Mouse (Mus musculus) induced T-regulatory cell, adult 2 months (primary cell): ENCODE measurements around the gene H1foo.

Source experiments
- DNase-seq: peaks from one replicate; pipeline ENCODE4 v3.0.0-alpha.2; 2012; ENCODE audit warnings: low read depth

The H1foo gene

DNA sequence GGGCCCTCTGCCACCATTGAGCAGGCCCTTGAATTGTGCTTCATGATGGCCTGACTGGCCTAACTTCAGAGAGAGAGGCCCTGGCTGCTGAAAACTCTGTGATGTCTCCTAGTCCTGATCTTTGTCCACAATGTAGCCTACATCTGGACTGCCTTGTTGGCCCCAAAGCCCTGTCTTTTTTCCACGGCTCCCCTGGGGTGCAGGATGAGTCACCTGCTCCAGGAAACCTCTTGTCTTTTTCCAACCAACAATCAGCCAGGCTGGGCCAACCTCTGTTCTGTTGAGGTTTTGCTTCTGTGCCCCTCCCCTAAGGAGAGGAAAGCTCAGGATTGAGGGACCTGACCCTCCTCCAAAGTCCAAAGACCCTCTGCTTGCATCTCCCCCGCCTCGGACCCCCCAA lies 17.0 kb downstream of the H1foo start:
- no peak for DNase-seq

DNA sequence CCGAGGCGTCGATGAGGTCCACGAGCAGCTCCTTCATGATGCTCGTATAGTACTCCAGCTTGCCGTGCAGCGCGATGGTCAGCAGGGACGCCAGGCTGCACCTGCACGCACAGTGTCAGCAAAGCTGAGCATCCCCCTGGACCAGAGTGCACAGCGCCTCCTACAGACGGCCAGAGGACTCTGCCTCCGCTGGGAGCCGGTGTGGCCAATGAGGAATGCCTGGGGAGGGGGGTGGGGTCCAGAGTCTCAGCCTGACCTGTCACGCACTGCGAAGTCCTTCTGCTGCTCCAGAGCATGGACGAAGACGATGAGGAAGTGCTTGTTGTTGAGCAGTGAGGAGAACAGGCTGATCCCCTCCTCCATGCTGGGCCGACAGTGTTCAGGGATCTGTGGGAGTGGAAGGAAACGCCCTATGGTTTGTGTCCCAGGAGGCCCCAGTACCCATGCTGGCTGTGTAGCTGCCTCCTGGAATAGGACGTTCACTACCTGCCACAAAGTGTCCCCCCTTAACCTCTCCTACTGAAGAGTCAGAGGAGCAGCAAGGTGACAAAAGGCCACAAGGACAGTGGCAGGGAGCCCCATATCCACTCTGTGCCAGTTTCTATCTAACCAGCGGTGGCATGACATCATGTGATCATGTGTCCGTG lies 17.8 kb downstream of the H1foo start:
- no peak for DNase-seq

DNA sequence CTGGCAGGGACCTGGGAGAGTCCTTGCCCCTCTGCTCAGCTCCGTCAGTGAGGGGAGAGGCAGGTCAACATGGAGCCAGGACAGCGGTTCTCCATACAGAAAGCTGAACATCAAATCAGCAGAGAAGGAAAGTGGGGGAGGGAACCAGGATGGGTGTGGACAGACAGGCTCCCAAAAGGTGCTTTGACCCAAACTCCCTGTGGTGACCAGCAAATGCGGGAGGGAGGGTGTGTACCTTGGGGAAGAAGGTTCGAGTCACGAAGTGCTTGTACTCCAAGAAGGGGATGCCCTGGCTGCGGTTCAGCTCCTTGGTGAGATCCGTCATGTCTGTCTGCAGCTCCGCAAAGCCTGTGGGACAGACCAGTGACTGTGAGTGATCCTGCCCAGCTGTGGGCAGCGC lies 18.9 kb downstream of the H1foo start:
- no peak for DNase-seq

DNA sequence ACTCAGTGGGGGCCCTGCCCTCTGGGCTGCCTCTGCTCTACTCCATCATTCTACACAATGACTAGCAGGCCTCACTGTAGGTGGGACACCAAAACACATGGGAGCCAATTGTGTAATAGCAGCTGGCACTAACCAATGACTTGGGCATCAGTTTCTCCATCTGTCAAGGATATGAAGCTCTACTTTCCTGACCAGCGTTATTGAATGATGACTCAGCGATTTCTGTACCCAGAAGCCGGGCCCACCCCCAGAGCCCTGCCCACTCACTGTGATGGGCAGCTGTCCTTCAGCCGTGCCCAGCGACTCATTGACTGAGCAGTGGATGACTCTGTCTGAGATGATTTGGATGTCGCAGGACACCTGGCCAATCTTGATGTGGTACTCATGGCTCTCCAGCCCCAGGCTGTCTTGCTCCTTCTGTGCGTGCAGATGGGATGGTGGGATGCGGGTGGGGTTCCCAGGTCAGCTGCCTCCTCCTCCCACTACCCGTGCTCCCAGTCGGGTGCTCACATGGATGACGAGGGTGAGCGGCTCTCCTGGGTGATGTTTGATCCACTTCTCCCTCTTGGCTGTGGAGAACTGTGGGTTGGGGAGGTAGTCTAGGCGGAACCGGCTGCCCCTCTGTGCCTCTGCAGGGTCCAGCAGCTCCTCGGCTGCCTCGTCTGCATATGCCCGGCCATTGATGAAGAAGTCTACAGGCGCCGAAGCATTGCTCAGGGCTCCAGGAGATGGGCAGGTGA lies 21.7 kb downstream of the H1foo start:
- no peak for DNase-seq

DNA sequence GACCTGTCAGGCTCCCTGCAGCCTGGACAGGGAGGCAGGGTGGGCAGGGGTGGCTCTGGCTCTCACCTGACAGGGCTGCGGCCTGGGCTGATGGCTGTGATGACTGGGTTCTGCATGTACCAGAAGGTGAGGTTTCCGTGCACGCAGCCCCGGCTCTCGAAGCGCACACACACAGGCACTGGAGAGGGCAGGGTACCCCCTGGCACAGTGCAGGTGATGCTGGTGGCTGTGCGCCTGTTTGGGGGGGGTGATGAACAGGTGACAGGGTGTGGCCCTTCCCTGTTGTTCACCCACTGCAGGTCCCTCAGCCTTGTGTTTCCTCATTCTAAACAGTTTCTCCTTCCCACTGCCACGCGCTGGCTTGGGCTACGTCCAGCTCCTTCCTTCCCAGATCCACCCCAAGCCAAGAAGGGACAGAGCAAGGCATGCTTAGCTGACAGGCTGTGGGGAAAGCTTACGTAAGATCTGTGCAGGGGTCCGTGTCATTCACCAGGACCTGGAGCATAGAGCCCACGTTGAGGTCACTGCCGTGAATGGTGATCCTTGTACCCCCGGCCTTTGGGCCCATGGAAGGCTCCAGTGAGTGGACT lies 22.6 kb downstream of the H1foo start:
- DNase-seq, result no peak

DNA sequence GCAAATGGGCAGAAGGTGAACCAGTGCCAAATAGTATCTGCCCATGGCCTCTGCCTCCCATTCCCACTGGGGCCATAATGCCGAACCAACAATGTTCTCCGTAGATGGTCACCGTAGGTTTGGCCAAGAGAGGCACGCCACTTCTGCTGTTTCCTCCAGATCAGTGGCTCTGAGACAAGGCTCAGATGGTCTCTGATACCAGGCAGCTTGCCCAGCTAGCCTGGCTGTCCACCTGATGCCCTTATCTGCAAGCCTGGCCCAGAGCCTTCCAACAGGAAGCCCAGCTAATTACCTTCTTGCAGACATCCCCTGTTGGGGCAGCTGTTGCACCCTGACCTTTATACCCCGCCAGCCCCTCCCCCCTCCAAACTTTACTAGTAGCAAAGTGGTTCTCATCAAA lies 23.3 kb downstream of the H1foo start:
- no peak for DNase-seq

DNA sequence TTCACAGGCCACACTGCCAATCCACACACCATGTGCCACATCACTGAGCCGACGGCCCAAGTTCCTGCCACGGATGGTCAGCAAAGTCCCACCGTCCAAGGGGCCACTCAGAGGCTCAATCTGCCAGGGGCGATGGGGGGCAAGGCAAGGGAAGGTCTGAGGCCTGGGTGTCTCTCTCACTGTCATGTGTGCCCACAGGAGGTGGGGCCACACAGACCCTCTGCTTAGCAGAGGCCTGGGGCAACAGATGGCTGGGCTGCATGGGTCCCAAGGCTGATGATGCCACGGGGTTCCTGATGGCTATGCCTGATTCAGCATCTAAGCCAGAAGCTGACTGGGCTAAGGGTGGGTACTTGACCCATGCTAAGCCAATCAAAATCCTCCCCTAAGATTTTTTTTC lies 24.0 kb downstream of the H1foo start:
- DNase-seq, result no peak

DNA sequence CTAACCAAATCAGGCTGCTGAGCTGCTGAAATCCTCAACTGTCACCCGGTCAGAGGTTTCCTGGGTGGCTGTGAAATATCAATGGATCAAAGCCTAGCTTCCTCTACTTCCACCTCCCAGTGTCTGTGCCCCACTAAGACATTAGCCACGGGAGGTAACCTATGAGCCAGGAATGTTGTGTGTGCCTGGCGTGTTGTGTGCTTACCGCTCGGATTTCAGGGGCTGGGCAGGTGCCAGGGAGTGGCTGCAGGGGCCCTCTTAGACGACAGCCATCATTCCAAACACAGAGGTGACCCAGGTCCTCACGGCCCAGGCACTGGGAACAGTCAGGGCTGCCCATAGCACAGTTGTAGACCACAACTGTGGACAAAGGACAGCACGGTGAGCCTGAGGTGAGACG lies 24.4 kb downstream of the H1foo start:
- no peak for DNase-seq

DNA sequence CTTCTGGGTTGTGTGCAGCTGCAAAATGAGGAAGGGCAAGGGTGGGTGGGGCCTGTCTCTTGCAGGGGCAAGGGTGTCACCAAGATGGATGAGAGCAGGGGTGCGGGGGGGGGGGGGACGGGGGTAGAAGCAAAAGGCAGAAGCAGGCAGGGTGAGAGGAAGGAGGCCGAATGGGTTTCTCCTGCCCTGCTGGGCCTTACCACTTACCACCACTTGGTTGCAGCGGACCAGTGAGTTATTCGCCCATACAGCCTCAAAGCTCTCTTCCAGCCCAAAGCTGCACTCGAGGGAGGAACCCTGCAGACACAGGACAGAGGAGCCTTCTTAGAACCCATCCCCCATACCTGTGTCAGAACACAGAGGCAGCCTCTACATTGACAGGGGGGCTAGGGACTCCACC lies 25.2 kb downstream of the H1foo start:
- DNase-seq, result no peak

DNA sequence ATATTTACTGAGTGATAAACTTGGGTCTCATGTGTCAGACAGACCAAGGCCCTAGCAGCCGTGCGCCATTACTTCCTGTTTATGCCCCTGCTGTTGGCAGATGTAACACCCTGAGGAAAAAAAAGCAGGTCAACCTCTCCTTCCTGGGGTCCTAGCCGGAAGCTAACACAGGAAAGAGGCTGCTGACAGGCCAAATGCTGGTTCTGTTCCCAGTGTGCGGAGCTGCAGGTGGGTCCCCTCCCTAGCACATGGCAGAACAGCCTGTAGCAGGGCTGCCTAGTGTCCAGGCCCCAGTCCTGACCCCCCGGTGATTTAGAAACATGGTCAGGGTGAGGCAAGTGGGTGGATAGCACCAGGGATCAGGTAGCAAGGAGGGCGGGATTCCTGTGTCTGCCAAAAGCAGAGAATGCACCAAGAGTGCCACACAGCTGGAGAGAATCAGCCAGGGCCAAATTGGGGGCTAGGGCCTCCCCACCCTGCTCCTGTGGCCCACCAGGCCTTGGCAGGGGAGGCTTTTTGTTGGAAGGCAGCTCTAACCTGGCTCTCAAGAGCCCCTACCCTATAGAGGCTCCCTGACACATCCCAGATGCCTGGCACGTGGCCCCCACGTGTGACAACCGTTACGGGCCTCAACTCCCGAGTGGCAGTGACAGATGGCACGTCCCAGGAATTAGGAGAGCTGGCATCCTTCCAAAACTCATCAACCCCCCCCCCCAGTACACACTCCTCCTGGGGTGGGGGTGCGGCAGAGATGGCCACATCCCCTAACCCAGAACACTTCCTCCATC lies 26.7 kb downstream of the H1foo start:
- no peak for DNase-seq

DNA sequence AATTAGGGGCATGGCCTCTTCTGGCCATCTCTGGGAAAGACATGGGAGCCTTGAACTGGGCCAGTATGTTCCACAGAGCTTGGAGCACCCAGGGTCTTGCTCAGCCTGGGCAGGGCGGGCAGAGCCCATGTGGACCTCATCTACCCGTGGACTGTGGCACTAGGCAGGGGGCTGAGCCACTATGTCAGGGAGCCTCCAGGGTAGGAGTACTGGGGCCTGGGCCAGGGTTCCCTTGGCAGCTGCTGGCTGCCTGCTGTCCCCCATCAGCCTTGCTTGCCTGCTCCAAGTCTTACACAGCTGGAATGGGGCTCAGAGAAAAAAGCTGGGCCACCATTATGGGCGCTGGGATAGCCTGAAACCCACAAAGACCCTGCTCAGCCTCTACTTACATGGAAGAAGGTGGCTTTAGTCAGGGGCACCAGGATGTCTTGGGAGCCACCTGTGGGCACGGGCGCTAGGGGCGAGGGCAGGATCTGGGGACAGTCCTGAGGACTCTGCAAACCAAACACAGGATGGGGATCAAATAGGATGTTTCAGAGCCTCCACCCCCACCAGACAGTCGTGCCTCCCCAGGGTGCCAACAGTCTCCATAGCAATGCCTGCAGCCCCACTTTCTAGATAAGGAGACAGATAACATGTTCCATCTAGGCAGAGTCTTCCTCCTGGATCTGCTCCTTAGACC lies 27.5 kb downstream of the H1foo start:
- no peak for DNase-seq

DNA sequence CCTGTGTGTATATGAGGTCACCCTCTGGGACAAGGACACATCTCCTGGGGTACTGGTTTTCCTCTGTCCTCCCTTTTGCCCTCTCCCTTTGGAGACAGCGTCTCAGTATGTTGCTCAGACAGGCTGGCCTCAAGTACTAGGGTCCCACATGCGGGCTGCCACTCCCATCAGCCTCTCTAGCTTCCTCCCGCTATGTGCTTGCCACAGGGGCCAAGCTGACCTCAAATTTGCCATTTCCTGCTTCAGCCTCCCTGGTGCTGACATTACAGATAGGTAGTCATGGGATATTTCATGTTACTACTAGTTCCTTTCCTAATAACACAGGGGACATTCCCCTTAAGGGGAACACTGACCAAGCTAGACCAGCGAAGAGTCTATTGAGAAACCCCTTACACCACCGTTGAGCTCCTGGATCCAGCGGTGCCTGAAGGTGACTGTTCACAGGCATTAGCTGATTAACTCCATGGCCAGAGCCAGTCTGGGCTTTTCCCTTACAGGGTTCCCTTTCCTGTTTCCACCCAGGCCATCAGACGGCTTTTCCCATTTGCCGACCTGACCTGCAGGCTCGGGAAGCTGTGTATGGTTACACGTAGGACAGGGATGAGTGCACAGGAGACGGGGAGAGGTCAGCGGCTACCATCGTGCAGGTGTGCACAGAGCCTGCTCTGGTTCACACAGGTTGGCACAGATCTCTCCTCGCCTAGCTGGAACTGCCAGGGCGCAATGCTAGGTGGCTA lies 28.6 kb downstream of the H1foo start:
- DNase-seq, result no peak

DNA sequence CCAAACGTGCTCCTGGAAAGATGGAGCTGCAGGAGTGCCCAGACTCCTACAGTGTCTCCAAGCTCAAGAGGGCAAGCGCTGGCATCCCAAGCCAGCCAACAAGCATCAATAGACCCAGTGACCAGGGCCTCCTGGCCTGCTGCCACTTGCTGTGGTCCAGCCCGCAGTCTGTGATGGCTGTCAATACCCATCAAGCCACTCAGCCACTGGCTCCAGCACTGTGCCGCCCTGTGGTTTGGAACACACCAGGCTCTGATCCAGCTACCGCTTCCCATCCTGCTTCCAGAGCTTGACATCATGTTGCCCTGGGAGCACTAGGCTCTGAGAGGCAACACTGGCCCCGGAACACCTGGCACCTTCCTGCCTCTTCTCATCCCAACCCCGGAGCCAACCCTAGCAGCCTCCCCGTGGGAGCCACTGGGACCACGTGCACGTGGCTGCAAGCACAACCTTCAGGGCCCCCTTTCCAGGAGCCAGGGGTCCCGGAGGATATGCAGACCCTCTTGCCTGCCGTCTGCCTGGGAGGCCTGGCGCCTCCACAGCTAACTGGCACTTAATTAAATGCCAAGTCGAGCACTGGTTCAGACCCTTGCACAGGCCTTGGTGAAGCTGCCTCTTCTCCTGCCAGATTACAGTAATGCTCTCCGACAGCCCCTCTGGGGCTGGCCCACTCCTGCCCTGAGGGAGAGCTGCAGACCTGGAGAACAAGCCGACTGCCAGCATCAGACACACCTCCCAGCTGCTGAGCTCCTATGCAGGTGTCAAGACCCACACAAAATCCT lies 29.3 kb downstream of the H1foo start:
- no peak for DNase-seq

DNA sequence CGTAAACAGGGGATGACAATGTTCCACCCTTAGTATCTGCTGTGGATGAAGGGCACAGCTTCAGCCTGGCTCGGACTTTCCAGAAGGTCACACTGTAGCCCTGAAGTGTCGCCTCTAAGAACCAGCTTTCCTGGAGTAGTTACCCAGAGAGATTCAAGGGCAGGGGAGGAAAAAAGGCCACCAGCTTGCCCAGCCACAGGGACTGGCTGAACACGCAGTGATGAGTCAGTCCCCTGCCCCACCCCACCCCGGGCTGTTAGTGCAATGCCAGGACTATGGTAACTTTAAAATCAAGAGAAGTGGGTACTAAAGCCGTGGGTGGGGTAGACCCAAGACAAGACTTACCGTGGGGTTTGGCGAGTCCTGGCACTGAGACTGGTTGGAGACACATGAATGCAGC lies 30.9 kb downstream of the H1foo start:
- no peak for DNase-seq

DNA sequence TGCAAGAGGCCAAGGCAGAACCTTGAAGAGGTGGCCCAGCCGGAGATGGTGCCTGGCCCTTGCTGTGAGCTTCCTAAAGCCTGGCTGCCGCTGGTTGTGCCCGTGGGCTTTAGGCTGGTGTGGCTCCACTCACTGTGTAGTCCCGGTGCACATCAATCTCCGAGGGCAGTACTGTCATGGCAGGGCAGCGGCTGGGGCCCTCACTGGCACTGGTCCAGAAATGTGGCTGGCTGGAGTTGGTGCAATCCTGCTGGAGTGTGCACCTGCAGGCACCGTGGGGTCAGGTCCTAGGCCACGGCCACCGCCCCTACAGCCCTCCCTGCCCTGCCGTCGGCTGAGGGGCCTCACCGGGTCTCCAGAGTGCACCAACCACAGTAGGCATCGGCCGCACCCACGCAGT lies 33.1 kb downstream of the H1foo start:
- DNase-seq, result no peak

DNA sequence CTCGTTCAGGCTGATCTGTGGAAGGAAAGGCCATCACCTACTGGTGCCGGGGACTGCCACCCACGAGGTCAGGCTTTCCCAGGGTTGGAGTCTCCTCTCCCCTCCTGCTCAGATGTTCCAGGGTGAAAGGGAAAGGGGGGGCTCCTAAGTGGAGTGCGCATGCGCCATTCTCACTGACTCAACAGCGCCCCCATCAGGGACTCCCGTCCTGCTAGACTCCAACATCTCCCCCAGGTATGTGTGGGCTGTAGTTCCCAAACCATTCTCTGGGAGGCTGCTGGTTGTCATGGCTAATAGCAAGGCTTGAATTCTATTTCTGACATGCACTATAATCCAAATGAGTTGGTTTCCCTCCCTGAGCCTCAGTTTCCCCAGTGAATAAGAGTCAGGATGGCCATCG lies 33.9 kb downstream of the H1foo start:
- peak; percentile 33 for DNase-seq

DNA sequence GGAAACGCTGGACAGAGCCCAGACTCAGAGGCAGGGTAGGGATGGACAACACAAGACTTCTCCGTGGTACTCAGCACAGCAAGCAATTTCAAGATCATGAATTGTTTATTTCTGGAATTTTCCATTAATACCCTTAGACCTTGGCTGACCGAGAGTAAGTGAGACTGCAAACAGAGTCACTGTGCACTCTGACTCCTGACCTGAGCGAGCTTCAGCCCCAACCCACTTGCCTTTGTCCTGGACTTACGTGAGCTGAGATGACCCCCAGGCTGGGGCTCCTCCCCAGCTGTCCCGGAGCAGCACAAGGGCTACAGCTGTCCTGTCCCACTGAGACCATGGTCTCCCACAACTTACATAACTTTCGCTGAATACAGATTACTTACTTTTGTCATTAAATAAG lies 38.2 kb downstream of the H1foo start:
- no peak for DNase-seq

DNA sequence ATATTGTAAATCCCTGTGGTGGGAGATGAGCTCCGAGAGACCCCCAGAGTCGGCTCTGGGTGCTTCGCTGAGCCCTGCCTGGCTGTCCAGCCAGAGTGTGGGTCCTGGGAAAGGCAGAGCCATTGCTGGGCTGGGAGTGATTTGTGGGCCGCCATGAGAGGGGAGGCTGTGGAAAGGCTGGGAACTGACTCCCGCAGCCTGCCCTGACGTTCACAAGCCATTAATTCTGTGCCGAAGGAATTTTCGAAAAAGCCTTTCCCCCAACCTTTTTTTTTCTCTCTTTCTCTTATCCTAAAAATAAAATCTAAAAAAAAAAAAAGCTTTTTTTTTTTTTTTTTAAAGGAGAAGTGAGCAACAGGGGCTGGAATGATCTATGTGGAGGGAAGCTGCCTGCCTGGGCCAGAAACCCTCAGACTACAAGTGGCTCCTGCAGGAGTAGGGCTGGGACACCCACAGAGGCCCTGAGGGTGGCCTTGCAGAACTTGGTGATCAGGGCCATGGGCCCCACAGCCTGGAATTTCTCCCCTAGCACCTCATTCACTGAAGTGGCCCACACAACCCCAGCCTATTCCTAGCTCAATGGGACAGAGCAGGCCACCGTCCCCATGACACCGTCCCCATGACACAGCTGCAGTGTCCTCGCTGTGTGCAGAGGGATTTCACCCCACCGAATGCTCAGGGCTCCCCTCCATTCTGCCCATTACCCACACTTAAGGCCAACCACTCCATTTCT lies 38.7 kb downstream of the H1foo start:
- no peak for DNase-seq

DNA sequence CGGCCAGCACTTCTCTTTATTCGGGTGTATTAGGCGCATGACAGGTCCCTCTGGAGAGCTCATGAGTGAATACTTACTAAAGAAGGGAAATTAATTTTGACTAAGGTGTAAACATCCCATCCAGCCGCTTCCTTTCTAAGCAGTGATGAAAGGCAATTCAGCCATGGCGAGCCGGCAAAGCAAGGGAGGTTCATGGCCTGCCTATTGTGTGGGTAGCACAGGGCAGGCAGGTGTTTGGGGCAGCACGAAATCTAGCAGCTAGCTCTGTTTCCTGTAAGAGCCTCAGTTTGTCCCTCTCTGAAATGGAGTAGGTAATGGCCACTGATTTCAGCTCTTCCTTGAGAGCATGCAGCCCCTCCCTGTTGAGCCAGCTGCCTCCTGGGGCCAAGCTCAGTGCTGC lies 39.8 kb downstream of the H1foo start:
- DNase-seq, result no peak

DNA sequence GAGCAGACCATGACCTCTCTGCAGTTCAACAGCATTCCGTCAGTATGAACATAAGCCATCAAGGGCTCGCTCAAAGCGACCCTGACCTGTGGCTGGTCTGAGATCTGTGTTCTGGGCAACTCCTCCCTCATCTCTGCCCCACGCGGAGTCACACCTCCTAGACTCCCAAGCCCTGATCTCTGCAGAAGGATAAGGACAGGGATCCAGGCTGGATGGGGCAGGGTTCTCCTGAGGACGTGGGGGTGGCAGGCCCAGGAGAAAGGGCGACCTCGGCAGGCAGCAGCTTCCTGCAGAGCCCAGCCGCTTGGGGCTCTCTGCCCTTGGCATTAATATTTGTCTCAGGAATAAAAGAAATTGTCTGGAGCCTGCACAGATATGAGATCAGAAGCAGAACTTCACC lies 40.9 kb downstream of the H1foo start:
- no peak for DNase-seq
